Mouse (Mus musculus): ENCODE measurements around the gene Rmdn3. TPM values are rescaled to one million over a fixed set of nuclear protein-coding genes. Genes with fewer than 3 reads are reported as not detected.

Gene Rmdn3
- polyA plus RNA-seq (2017; shearing (Covaris generic)): 26.3 TPM

GRCm38 (mm10) chr2:119156681-119157572 lies at the start of gene Rmdn3:
Rmdn3 (minus strand) TSS chr2:119157034.

GRCm38 (mm10) chr2:119173991-119174651 lies 17.3 kb upstream of the Rmdn3 start, which contains the start of gene Gm14137:
Gm14137 (plus strand) TSS chr2:119174509.

GRCm38 (mm10) chr2:119166901-119167865 lies 10.3 kb upstream of the Rmdn3 start, which contains the start of gene Gchfr:
Gchfr (plus strand) TSS chr2:119167773.

GRCm38 (mm10) chr2:119112438-119113112 lies 44.3 kb downstream of the Rmdn3 start, which contains the start of gene Rad51:
Rad51 (plus strand) TSS chr2:119112793.

Other genes starting within 250 kb of the Rmdn3 start
- gene Chst14, start 230.5 kb downstream of the Rmdn3 start, polyA plus RNA-seq (2017; shearing (Covaris generic)): 1.4 TPM
- 13.4 TPM for gene Ccdc32, start 127.6 kb downstream of the Rmdn3 start, polyA plus RNA-seq (2017; shearing (Covaris generic))
- gene Rpusd2, start 122.2 kb downstream of the Rmdn3 start, polyA plus RNA-seq (2017; shearing (Covaris generic)): 3.7 TPM
- 2.1 TPM for gene Knl1, start 109.9 kb downstream of the Rmdn3 start, polyA plus RNA-seq (2017; shearing (Covaris generic))
- gene Rad51, start 44.2 kb downstream of the Rmdn3 start, polyA plus RNA-seq (2017; shearing (Covaris generic)): 2.6 TPM
- gene Gchfr, start 10.7 kb upstream of the Rmdn3 start, polyA plus RNA-seq (2017; shearing (Covaris generic)): not detected
- gene Gm14137, start 17.5 kb upstream of the Rmdn3 start, polyA plus RNA-seq (2017; shearing (Covaris generic)): 1.1 TPM
- 31.1 TPM for gene Zfyve19, start 51.6 kb upstream of the Rmdn3 start, polyA plus RNA-seq (2017; shearing (Covaris generic))
- gene Dnajc17, start 51.8 kb upstream of the Rmdn3 start, polyA plus RNA-seq (2017; shearing (Covaris generic)): 17.9 TPM
- not detected for gene Ppp1r14d, start 72.9 kb upstream of the Rmdn3 start, polyA plus RNA-seq (2017; shearing (Covaris generic))
- not detected for gene Spint1, start 80.3 kb upstream of the Rmdn3 start, polyA plus RNA-seq (2017; shearing (Covaris generic))
- gene Rhov, start 114.2 kb upstream of the Rmdn3 start, polyA plus RNA-seq (2017; shearing (Covaris generic)): not detected
- 16.3 TPM for gene Vps18, start 131.7 kb upstream of the Rmdn3 start, polyA plus RNA-seq (2017; shearing (Covaris generic))
- gene Dll4, start 168.8 kb upstream of the Rmdn3 start, polyA plus RNA-seq (2017; shearing (Covaris generic)): not detected
- gene Chac1, start 194.2 kb upstream of the Rmdn3 start, polyA plus RNA-seq (2017; shearing (Covaris generic)): not detected

Measured in naive thymus-derived CD4-positive, alpha-beta T cell, adult 5 months (primary cell).